Mouse (Mus musculus) midbrain, embryonic 15.5 days (tissue): ENCODE data around the gene Zfp110. TPM values are rescaled to one million over a fixed set of nuclear protein-coding genes. Genes with fewer than 3 reads are reported as not detected.
"Not testable (repeated sequence)": the region's sequence is repeated elsewhere in the genome, so short reads cannot be mapped to it uniquely, and the experiment has no call there.

Experiments used
- ATAC-seq: fragments of 200-750 bp; cut with Nextera tagmentation; replicated peaks from 2 replicates; pipeline ENCODE4 v1.8.0; 2017; ENCODE audit warnings: moderate TSS enrichment
- H3K27ac ChIP-seq: fragments of 300-500 bp; sonication (generic); 2 replicates; pipeline ENCODE4 v1.5.1; 2015; ENCODE audit warnings: mild to moderate bottlenecking, inconsistent platforms
- H3K27me3 ChIP-seq: fragments of 300-500 bp; sonication (generic); replicated peaks from 2 replicates; pipeline ENCODE4 v1.6.1; 2015; ENCODE audit warnings: inconsistent platforms
- H3K36me3 ChIP-seq: fragments of 300-500 bp; sonication (generic); replicated peaks from 2 replicates; pipeline ENCODE4 v1.6.1; 2015; ENCODE audit warnings: inconsistent platforms
- H3K4me1 ChIP-seq: fragments of 300-500 bp; sonication (generic); 2 replicates; pipeline ENCODE4 v1.6.1; 2015; ENCODE audit warnings: inconsistent platforms
- H3K4me2 ChIP-seq: fragments of 300-500 bp; sonication (generic); 2 replicates; pipeline ENCODE4 v1.6.1; 2015; ENCODE audit warnings: inconsistent platforms, mild to moderate bottlenecking, moderate library complexity
- H3K4me3 ChIP-seq: fragments of 300-500 bp; sonication (generic); 2 replicates; pipeline ENCODE4 v1.5.1; 2015; ENCODE audit warnings: mild to moderate bottlenecking, inconsistent platforms
- H3K9ac ChIP-seq: fragments of 300-500 bp; sonication (generic); 2 replicates; pipeline ENCODE4 v1.6.1; 2015; ENCODE audit warnings: mild to moderate bottlenecking, inconsistent platforms
- H3K9me3 ChIP-seq: fragments of 300-500 bp; sonication (generic); 2 replicates; pipeline ENCODE4 v1.6.1; 2016; ENCODE audit warnings: inconsistent platforms
- WGBS: fragments of 180-500 bp; shearing (Covaris S2); methylation state at CpG from one replicate; pipeline ENCODE4 v1.1.7; 2015; ENCODE audit warnings: mixed read lengths; 5-methylcytosine and 5-hydroxymethylcytosine counted together
- polyA plus RNA-seq: library from polyadenylated mRNA; unstranded; fragments of >200 nt; fragmentation: Nextera tagmentation; extraction: Ambion mirVana; gene quantifications from 2 replicates; pipeline ENCODE4 v1.2.1, GENCODE M21; 2015

Zfp110 gene
- polyA plus RNA-seq, 1 experiment from 2014 or later = 30.8 TPM

DNA sequence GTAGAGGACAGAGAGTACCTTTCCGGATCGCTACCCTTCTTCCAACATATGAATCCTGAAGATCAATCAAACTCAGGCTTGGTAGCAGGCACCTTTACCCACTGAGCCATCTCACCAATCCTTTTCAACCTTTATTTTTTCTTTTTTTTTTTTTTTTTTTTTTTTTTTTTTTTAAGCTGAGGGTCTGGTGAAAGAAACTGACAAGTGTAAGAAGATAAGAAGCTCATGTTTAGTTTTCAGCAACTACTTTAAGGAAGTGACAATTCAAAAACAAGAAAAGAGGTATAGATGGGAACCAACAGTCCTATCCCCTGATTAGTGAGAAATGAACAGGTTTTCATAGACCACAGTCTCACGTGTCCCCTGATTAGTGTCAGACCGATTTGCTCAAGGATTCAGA, 1.2 kb downstream of the Zfp110 start:
- no peaks in the 10 kb centered on the region for H3K27me3 ChIP-seq
- 98% methylated on average over 4 of the region's 4 CpGs for WGBS
- H3K4me3 ChIP-seq = peak overlapping the region; percentile 53
- H3K4me1 ChIP-seq = 0 out of 2 replicates have a peak, but pooled peaks cover 3% of the 10 kb centered on the region
- H3K36me3 ChIP-seq = peaks cover 43% of the 10 kb centered on the region
- peaks cover 36% of the 10 kb centered on the region for H3K9me3 ChIP-seq
- H3K4me2 ChIP-seq = peak overlapping the region; percentile 63
- ATAC-seq = no peak
- H3K27ac ChIP-seq = no peak overlapping the region
- H3K9ac ChIP-seq = no peak overlapping the region

DNA sequence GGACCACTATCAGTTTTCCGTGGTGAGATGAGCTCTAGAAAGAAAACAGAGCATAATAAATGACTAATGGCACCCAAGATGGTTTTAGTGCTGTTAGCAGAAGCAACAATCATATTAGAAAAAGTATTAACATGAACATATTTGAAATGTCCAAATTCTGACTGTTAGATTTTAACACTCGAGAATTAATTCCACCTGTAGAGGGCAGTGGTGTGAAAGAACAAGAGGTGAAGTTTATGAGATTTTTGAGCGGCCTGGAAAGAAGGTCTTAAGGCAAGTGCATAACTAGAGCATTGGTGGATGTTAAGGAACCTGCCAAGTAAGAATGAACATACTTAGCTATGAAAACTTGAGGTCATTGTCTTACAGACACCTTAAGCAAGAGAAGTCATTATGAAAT, 39.7 kb downstream of the Zfp110 start:
- no peak overlapping the region for H3K4me2 ChIP-seq
- WGBS = 24% methylated on average over 3 of the region's 3 CpGs
- H3K4me1 ChIP-seq = no peaks in the 10 kb centered on the region
- H3K36me3 ChIP-seq = no peaks in the 10 kb centered on the region
- ATAC-seq = no peak
- no peaks in the 10 kb centered on the region; the same call in 1 of the 2 replicates for H3K27me3 ChIP-seq
- H3K27ac ChIP-seq = no peak overlapping the region
- no peak overlapping the region for H3K9ac ChIP-seq
- H3K9me3 ChIP-seq = no peaks in the 10 kb centered on the region
- H3K4me3 ChIP-seq = no peak overlapping the region

DNA sequence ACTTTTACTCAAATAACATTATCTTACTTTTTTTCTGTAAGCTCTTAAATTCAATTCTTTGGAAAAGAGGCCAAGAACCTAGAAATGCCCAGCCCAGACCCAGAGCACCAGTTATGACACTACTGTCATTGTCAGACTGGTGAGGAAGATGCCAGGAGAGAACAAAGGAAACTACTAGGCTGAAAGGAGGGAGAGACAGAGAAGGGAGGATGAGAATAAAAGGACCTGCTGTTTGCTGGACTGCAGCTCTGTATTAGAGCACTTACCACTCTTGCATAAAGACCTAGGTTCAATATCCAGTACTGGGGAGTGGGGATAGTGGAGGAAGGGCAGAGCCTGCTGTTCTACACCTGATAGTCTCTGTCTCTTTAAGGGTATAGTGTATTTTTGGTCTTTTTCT, 45.5 kb downstream of the Zfp110 start:
- Histone ChIP-seq H3K4me1 (peaks cover 24% of the 10 kb centered on the region), H3K27ac (0 out of 2 replicates have a peak overlapping the region, but pooled peaks have one; percentile 1), H3K27me3 (no peaks in the 10 kb centered on the region), H3K4me2 (peak overlapping the region; percentile 66), H3K9me3 (no peaks in the 10 kb centered on the region), H3K36me3 (peaks cover 4% of the 10 kb centered on the region; the same call in 1 of the 2 replicates), H3K9ac (no peak overlapping the region), H3K4me3 (peak overlapping the region; percentile 83)
- ATAC-seq = no peak

DNA sequence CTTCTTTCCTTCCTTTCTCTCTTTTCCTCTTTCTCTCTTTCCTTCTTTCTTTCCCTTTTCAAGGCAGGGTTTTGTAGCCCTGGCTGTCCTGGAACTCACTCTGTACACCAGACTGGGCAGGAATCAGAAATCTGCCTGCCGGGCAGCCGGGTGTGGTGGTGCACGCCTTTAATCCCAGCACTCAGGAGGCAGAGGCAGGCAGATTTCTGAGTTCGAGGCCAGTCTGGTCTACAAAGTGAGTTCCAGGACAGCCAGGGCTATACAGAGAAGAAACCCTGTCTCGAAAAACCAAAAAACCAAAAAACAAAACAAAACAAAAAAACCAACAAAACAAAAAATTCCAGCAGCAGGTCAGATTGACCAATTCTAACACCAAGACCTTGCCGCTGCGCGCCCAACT, 45.9 kb downstream of the Zfp110 start:
- not testable (repeated sequence) for H3K9me3 ChIP-seq, H3K27me3 ChIP-seq, H3K36me3 ChIP-seq
- peak; percentile 46 for ATAC-seq
- Histone ChIP-seq H3K4me3 (peak overlapping the region; percentile 83), H3K4me2 (peak overlapping the region; percentile 66), H3K4me1 (peaks cover 24% of the 10 kb centered on the region), H3K9ac (peak overlapping the region; percentile 84), H3K27ac (peak overlapping the region; percentile 65; the same call in 1 of the 2 replicates)
- 48% methylated on average over 8 of the region's 8 CpGs for WGBS

DNA sequence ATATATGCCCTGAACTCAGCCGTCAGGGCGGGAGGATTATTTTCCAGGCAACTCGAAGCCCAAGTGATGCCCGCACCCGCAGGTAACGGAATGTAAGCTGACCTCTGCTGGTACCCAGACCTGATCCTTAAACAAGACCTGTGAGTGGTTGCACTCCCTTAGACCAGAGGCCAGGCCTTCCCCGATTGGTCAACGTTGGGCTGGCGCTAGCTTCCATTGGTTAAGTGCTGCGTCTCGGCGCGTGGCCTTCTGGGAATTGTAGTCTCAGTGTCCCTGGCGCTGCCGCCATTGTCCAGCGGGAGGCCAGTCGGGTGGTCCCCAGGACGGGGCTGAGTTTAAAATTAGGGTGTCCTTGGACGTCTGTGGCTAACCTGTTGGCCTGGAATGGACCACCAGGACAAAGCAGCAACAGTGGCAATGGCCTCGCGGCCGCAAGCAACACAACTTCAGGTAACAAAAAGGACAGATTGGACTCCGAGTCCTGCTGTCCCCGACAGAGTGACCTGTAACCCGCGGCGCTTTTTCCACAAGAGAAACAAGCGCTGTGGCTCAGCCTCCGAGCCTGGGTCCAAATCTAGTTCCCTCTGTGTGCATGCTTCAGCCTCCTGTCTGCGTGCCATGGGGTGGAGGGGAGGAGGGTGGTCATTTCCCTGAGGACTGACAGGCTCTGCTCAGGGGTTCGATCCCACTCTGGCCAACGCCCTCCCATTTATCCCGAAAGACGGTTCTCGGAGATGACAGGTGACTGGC, 46.5 kb downstream of the Zfp110 start, which contains the start of gene Zfp128:
Gene Zfp128, plus strand, starts transcription at position 267 of the 750 bp plus-strand sequence.
- under 1% methylated on average over 35 of the region's 35 CpGs for WGBS
- H3K9ac ChIP-seq = peak within 1 kb of the TSS; percentile 84
- no peaks in the 10 kb centered on the region for H3K9me3 ChIP-seq
- H3K36me3 ChIP-seq = peaks cover 15% of the 10 kb centered on the region; the same call in 1 of the 2 replicates
- H3K27me3 ChIP-seq = no peaks in the 10 kb centered on the region
- peak within 1 kb of the TSS; percentile 66 for H3K4me2 ChIP-seq
- peak within 1 kb of the TSS; percentile 69 for H3K27ac ChIP-seq
- peak within 1 kb of the TSS; percentile 83 for H3K4me3 ChIP-seq
- peaks cover 24% of the 10 kb centered on the region for H3K4me1 ChIP-seq
- peak; percentile 99 for ATAC-seq

DNA sequence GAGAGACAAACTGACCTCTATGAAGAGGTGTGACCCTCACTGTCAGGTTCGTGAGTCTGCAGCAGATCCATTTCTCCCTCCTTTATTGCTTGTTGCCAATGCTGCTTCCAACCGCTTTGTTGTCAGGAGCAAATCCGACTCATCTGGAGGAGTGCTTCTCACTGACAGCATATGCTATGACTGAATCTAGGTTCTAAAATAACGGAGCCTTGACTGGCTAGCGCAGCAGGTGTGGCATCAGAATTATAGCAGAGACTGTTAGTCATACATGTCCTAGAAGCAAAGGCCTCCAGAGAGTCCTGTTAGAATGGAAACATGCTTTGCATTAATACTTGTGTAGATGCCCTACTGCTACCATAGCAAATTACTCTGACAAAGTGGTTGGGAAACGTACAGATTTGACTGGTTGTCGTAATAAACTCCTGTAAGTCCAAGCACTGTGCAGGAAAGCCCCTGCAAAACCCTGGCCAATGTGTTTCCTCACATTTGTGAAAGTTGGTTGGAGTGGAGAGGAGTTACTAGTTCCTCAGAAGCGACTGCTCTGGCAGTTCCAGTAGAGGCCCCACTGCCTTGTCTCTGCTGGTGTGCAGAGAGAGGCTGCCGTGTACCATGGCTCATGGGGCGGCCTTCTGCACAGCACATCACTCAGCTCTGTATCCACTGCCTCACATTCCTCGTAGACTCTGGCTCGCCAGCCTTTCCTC, 52.2 kb downstream of the Zfp110 start:
- Histone ChIP-seq H3K4me3 (no peak overlapping the region), H3K36me3 (peaks cover 60% of the 10 kb centered on the region), H3K27ac (no peak overlapping the region), H3K9ac (no peak overlapping the region), H3K4me1 (peaks cover 16% of the 10 kb centered on the region), H3K27me3 (no peaks in the 10 kb centered on the region), H3K9me3 (no peaks in the 10 kb centered on the region), H3K4me2 (no peak overlapping the region)
- WGBS = 93% methylated on average over 12 of the region's 12 CpGs
- ATAC-seq = no peak

DNA sequence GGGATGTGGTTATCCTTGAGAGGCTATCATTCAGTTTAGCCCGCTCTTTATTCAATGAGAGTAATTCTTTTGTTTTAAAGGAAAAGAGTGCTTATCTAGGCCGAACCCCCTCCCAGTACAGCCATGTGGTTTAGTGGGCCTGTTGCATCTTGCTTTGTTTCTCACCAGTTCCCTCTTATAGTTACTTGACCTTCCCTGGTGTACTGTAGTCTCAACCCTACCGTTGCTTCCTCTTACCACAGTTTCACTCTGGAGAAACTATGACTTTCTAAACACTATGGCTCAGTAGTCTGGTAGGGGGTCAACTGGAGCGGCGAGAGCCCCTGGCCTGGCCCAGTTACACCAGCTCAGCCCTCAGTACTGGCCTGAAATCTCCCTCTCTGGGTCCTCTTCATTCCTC, 53.0 kb downstream of the Zfp110 start:
- no peak overlapping the region for H3K9ac ChIP-seq
- no peak overlapping the region for H3K27ac ChIP-seq
- H3K4me3 ChIP-seq = no peak overlapping the region
- no peaks in the 10 kb centered on the region for H3K27me3 ChIP-seq
- H3K4me2 ChIP-seq = no peak overlapping the region
- ATAC-seq = no peak
- H3K9me3 ChIP-seq = no peaks in the 10 kb centered on the region
- H3K4me1 ChIP-seq = peaks cover 7% of the 10 kb centered on the region
- 97% methylated on average over 5 of the region's 5 CpGs for WGBS
- peaks cover 63% of the 10 kb centered on the region for H3K36me3 ChIP-seq

DNA sequence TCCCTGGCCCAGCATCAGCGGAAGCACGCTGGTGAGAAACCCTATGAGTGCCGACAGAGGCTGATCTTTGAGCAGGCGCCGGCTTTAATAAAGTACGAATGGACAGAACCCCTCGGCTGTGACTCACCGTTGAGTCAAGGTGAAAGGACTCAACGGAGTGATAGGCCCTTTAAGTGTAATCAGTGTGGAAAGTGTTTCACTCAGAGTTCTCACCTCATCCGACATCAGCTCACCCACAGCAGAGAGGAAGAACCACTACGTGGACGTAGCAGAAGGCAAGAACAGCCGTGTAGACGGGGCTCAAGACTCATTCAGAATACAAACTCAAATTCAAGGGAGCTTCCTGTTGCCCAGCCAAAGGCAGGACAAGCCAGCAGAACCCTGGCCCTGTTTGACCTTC, 56.4 kb downstream of the Zfp110 start:
- 93% methylated on average over 14 of the region's 14 CpGs for WGBS
- H3K4me1 ChIP-seq = no peaks in the 10 kb centered on the region

DNA sequence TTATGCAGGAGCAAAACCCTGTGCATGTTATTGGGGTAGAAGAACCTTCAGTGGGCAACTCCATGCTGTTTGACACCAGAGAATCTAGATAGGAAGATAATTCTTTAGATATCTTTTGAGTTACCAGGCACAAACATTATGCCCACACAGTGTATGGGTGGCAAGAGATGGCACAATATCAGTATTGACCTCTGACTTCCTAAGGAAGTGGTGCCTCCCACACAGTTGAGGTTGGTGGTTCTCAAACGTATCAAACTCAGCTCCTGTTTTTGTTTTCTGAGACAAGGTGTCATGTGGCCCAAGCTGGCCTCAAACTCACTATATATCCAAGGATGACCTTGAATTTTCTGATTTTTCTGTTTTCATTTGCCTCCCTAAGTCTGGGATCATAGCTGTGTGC, 56.8 kb downstream of the Zfp110 start:
- 94% methylated on average over 1 of the region's 1 CpGs for WGBS
- H3K4me3 ChIP-seq = no peak overlapping the region
- no peak overlapping the region for H3K4me2 ChIP-seq
- no peak overlapping the region for H3K27ac ChIP-seq
- no peak for ATAC-seq
- no peaks in the 10 kb centered on the region for H3K27me3 ChIP-seq
- H3K4me1 ChIP-seq = no peaks in the 10 kb centered on the region
- no peaks in the 10 kb centered on the region for H3K9me3 ChIP-seq
- H3K9ac ChIP-seq = no peak overlapping the region
- H3K36me3 ChIP-seq = peaks cover 50% of the 10 kb centered on the region

More for the DNA sequence above, 56.4 kb downstream of the Zfp110 start:
- H3K4me2 ChIP-seq = no peak overlapping the region
- H3K27me3 ChIP-seq = no peaks in the 10 kb centered on the region
- no peak overlapping the region for H3K9ac ChIP-seq
- ATAC-seq = no peak
- peaks cover 53% of the 10 kb centered on the region for H3K36me3 ChIP-seq
- no peak overlapping the region for H3K27ac ChIP-seq
- no peak overlapping the region for H3K4me3 ChIP-seq
- H3K9me3 ChIP-seq = no peaks in the 10 kb centered on the region

DNA sequence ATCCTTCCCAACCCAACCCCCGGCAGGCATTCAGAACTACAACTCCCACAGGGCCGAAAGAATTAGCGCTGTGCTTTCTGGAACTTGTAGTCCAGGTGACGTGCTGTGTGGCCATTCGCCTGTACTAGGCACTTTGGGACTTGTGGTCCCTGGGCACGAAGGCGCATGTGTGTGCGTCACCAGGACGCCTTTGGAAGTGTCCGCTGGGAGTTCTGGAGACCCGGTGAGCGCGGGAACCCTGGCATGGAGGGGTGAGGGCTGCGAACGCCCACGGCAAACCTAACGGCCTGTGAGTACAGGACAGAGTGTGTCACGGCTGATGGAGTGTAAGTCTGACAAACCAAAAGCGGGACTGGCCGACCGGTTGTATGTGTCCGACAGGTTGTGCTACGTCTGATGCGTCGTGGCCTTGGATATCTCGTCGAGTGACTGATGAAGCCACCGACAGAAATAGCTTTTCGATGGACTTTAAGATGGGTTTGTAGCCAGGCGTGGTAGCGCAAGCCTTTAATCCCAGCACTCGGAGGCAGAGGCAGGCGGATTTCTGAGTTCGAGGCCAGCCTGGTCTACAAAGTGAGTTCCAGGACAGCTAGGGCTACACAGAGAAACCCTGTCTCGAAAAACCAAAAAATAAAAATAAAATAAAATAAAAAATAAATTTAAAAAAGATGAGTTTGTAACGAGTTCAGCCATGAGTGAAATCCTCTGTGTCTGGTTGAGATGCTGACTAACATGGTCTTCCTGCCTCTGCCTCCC, 63.3 kb downstream of the Zfp110 start, which contains the start of gene Zscan22:
Gene Zscan22, plus strand, starts transcription at position 161 of the 756 bp plus-strand sequence.
- WGBS = 7% methylated on average over 36 of the region's 36 CpGs
- Histone ChIP-seq H3K4me2 (peak within 1 kb of the TSS; percentile 43), H3K9ac (peak within 1 kb of the TSS; percentile 50), H3K4me1 (peaks cover 14% of the 10 kb centered on the region), H3K36me3 (0 out of 2 replicates have a peak, but pooled peaks cover 3% of the 10 kb centered on the region), H3K4me3 (peak within 1 kb of the TSS; percentile 53), H3K27ac (peak within 1 kb of the TSS; percentile 36; the same call in 1 of the 2 replicates), H3K27me3 (no peaks in the 10 kb centered on the region), H3K9me3 (no peaks in the 10 kb centered on the region)
- peak; percentile 98 for ATAC-seq
